Mouse (Mus musculus): ENCODE measurements at regions not wholly inside any gene's neighbourhood (a gene's known extent, or its start where the extent isn't known, plus 50 kb on each side); places are given as distances from the start of the nearest gene placed in this dataset.

- in situ Hi-C loops (cut with MseI, MboI) = no loop called here
These were observed 69.6 kb downstream of the Prdm13 start for GRCm38 (mm10) chr4:21616116-21616515.

- in situ Hi-C loops (cut with MseI, MboI) = no loop called here
These were observed 71.3 kb downstream of the Prdm13 start for GRCm38 (mm10) chr4:21614429-21614828.

GRCm38 (mm10) chr4:21611531-21612282 lies 74.1 kb downstream of the Prdm13 start:
- in situ Hi-C loops (cut with MseI, MboI) = no loop called here

DNA sequence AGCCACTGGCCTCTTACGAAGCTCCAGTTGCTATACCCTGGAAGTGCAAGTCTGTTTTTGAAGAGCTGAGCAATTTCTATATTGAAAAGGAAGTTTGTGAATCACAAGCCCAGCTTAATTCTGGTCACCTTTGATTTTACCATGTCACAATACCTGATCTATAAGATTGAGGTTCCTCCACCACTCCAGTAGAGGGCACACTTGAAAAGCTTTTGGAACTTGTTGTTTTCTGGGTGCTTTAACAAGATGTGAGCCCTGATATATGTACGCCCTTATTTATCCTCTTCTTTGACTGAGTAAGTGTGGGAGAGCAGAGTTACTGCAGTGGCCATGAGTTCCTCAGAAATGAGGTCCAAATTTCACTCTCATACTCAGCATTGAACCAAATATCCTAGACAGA lies 87.7 kb downstream of the Prdm13 start:
- in situ Hi-C loops (cut with MseI, MboI) = no loop called here

- in situ Hi-C loops (cut with MseI, MboI) = loop anchor here in 1 of 2 experiments (25.0 kb wide), 1 partner anchor 265 kb away; no protein-coding TSS in a partner anchor
These were observed 138.0 kb downstream of the Prdm13 start for GRCm38 (mm10) chr4:21547771-21548170.

DNA sequence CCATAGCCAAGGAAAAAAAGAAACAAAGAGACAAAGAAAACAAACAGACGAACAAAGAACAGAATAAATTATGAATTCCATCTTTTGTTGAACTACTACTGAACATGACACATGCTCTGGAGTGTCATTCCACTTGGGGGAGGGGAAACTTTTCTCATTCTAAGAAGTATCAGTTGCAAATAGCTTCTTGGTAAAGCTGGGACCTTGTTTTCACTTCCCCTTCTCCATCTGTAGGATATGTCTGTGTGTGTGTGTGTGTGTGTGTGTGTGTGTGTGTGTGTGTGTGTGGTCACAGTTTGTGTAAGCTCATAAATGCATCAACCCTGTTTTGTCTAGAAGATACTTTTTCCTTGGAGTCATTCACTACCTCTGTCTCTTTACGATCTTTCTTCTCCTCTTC lies 146.2 kb downstream of the Prdm13 start:
- in situ Hi-C loops (cut with MseI, MboI) = loop anchor here (10.0 to 25.0 kb wide), 3 partner anchors 145 to 273 kb away; partner anchors contain the start of gene Prdm13 (in 1 of the 2)

GRCm38 (mm10) chr4:21535973-21536372 lies 149.8 kb downstream of the Prdm13 start:
- in situ Hi-C loops (cut with MseI, MboI) = loop anchor here (10.0 to 25.0 kb wide), 3 partner anchors 149 to 276 kb away; partner anchors contain the start of gene Prdm13 (in 1 of the 2)

DNA sequence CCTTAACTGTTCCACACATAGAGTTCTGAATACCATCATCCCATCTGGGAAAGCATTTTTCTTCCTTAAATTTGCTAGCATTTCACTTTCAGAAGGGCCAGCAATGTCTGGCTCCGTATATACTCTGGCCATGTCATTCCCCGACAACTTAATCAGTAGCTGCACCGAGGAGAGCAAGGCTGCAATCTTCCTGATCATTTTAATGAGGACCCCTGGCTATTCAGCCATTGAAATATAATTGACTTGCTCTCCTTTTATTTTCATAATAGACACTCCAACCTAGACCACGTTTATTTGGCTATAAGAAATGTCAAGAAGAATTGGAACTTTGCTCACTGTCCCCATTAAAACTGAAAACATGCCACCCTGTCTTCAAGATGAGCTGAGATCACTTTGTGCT lies 153.6 kb downstream of the Prdm13 start:
- in situ Hi-C loops (cut with MseI, MboI) = loop anchor here (10.0 to 25.0 kb wide), 3 partner anchors 153 to 280 kb away; partner anchors contain the start of gene Prdm13 (in 1 of the 2)

All from mouse trophoblast stem cell (cell line).